Mouse (Mus musculus) ES-Bruce4 (cell line): Measurements from ENCODE around the gene Ptprb.

Source experiments
- CTCF ChIP-seq: IDR thresholded peaks from one replicate; pipeline ENCODE4 v1.8.1; 2011; ENCODE audit warnings: low read depth, low read length
- EP300 ChIP-seq: IDR thresholded peaks from 2 replicates; pipeline ENCODE4 v1.6.1; 2011; ENCODE audit warnings: low read depth, low read length; ENCODE audit not compliant: insufficient read depth
- POLR2A ChIP-seq: IDR thresholded peaks from one replicate; pipeline ENCODE4 v1.8.1; 2011; ENCODE audit warnings: low read length; ENCODE audit not compliant: insufficient read depth

DNA sequence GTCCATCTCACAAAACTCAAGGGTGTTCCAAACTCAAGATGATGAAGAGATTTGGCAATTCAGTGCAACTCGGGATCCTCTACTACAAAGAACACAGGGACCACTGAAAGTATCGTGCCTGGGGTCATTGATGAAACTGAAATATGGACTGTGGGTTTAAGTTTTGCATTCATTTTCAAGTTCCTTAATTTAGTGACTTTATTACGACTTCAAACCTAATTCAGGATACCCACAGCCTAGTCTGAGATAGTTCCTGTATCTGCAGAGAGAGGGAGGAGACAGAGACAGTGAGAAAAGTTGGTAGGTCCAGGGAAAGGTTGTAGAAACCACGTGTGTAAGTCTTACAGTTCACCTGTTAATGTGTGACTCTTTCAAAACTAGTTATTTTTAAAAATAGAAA lies 15.2 kb downstream of the Ptprb start:
- no peak for TF ChIP-seq CTCF
- TF ChIP-seq EP300 = no peak
- no peak for TF ChIP-seq POLR2A
